Mouse (Mus musculus) cortical plate, adult 2 months (tissue): ENCODE data around the gene Cnnm3. TPM values are rescaled to one million over a fixed set of nuclear protein-coding genes. Genes with fewer than 3 reads are reported as not detected.

Experiments used
- H3K27ac ChIP-seq: fragments of 200-500 bp; 2 replicates; pipeline ENCODE4 v1.5.1; 2012; ENCODE audit warnings: low read length, control low read depth, inconsistent platforms; ENCODE audit not compliant: insufficient read depth
- H3K4me1 ChIP-seq: fragments of 200-500 bp; 2 replicates; pipeline ENCODE4 v1.6.1; 2011; ENCODE audit warnings: low read length; ENCODE audit not compliant: control insufficient read depth, insufficient read depth
- H3K4me3 ChIP-seq: fragments of 200-500 bp; 2 replicates; pipeline ENCODE4 v1.5.1; 2011; ENCODE audit warnings: mild to moderate bottlenecking, low read length, control low read depth; ENCODE audit not compliant: insufficient read depth
- CTCF ChIP-seq: fragments of 200-500 bp; IDR thresholded peaks from 2 replicates; pipeline ENCODE4 v1.5.1; 2011; ENCODE audit warnings: mild to moderate bottlenecking, control low read depth, low read length; ENCODE audit not compliant: insufficient read depth; ENCODE audit errors: extremely low read depth
- POLR2A ChIP-seq: fragments of 200-500 bp; IDR thresholded peaks from 2 replicates; pipeline ENCODE4 v1.6.1; 2011; ENCODE audit warnings: mild to moderate bottlenecking, low read length, control low read depth; ENCODE audit not compliant: insufficient read depth; ENCODE audit errors: extremely low read depth
- polyA plus RNA-seq: library from polyadenylated mRNA; depleted of rRNA; stranded (reverse); fragments of >200 nt; gene quantifications from 2 replicates; pipeline ENCODE4 v1.2.3, GENCODE M21; 2012

Cnnm3 gene
- polyA plus RNA-seq, 1 experiment, result 26.0 TPM

- Histone ChIP-seq H3K4me3 (no peak overlapping the region), H3K27ac (no peak overlapping the region), H3K4me1 (peaks cover 4% of the 10 kb centered on the region; the same call in 1 of the 2 replicates)
- TF ChIP-seq POLR2A (no peak), CTCF (no peak)
These were observed 38.6 kb downstream of the Cnnm3 start for GRCm38 (mm10) chr1:36550075-36550863.

DNA sequence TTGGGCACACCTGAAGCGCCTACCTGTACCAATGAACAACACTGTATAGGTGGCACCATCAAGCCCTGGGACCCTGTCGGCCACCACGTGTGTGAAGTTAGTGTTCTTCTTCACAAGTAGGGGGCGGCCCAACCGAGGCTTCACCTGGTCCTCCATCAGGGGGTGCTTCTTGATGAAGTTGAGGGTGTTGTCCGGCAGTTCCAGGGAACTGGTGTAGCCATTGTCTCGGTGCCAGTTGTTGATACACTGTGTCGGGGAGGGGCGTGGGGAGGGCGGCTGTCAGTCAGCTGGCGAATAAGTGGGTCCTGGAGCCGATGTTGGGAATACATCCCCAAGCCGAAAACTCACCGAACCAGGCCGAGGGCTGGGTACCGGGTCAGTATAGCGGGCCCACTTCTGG, 40.2 kb downstream of the Cnnm3 start:
- no peak overlapping the region for H3K4me3 ChIP-seq
- H3K27ac ChIP-seq, result no peak overlapping the region
- TF ChIP-seq CTCF (no peak), POLR2A (no peak)
- peaks cover 4% of the 10 kb centered on the region; the same call in 1 of the 2 replicates for H3K4me1 ChIP-seq

DNA sequence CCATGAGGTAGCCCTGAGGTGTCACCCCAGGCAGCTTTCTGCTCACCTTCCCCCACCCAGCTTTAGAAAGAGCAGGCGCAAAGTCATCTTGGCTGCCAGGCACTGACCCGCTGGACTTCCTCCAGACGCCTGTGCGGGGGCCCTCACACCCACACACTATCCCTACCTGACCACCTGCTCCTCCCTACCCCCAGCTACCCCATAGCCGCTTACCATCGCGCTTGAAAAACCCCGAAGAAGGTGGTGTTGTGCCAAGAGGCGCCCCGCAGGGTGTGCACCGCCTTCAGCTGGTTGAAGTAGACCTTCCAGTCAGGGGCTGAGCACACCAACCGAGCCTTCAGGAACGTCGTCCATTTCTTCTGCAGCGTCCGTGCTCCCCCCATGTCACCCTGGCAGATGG, 40.8 kb downstream of the Cnnm3 start:
- peaks cover 4% of the 10 kb centered on the region; the same call in 1 of the 2 replicates for H3K4me1 ChIP-seq
- no peak overlapping the region for H3K4me3 ChIP-seq
- no peak overlapping the region for H3K27ac ChIP-seq
- TF ChIP-seq POLR2A (no peak), CTCF (no peak)

GRCm38 (mm10) chr1:36554633-36555399, 43.1 kb downstream of the Cnnm3 start:
- Histone ChIP-seq H3K27ac (no peak overlapping the region), H3K4me3 (no peak overlapping the region), H3K4me1 (peaks cover 4% of the 10 kb centered on the region; the same call in 1 of the 2 replicates)
- no peak for TF ChIP-seq POLR2A
- TF ChIP-seq CTCF, result no peak

- Histone ChIP-seq H3K4me1 (peaks cover 4% of the 10 kb centered on the region; the same call in 1 of the 2 replicates), H3K4me3 (peak overlapping the region; percentile 73), H3K27ac (peak overlapping the region; percentile 67)
- TF ChIP-seq POLR2A, result no peak
- no peak for TF ChIP-seq CTCF
These were observed 44.2 kb downstream of the Cnnm3 start for GRCm38 (mm10) chr1:36555798-36556395.

GRCm38 (mm10) chr1:36556553-36557456, 45.1 kb downstream of the Cnnm3 start:
- peak; percentile 56 for TF ChIP-seq CTCF
- peak; percentile 76 for TF ChIP-seq POLR2A
- H3K4me3 ChIP-seq, result peak overlapping the region; percentile 73
- H3K27ac ChIP-seq, result peak overlapping the region; percentile 67
- peaks cover 4% of the 10 kb centered on the region; the same call in 1 of the 2 replicates for H3K4me1 ChIP-seq

GRCm38 (mm10) chr1:36557457-36558011, 45.9 kb downstream of the Cnnm3 start:
- Histone ChIP-seq H3K4me1 (peaks cover 4% of the 10 kb centered on the region; the same call in 1 of the 2 replicates), H3K27ac (peak overlapping the region; percentile 67), H3K4me3 (peak overlapping the region; percentile 73)
- TF ChIP-seq POLR2A, result no peak
- TF ChIP-seq CTCF, result no peak
